ENCODE assay signal across 25 mouse cellular contexts in genomic region chr15:79013382-79013781, GRCm38 (mm10). TPM values are rescaled to one million over a fixed set of nuclear protein-coding genes. Genes with fewer than 3 reads are reported as not detected.
DNase-seq lines count a peak whose midpoint lies in the region; ATAC-seq and TF ChIP-seq lines count a peak whose summit lies in the region.
"Had no signal": no experiment of that assay in that cellular context is flagged by ENCODE, and none has a peak within 500 bp of the region (broad histone marks: within the 10 kb centered on the region; RNA-seq: fewer than 3 reads in every experiment).

No protein-coding gene starts in this region.

- H3K9me3 ChIP-seq in forebrain, embryonic 10.5 days, result no peaks in the 10 kb centered on the region
- H3K9me3 ChIP-seq in forebrain, embryonic 11.5 days (ENCODE audit: control insufficient read depth, low read length), result no peaks in the 10 kb centered on the region
- H3K9me3 ChIP-seq in midbrain, postnatal 0 days (ENCODE audit: low read length), result no peaks in the 10 kb centered on the region
- H3K9me3 ChIP-seq in midbrain, embryonic 11.5 days (ENCODE audit: control insufficient read depth, low read length), result no peaks in the 10 kb centered on the region
- H3K9me3 ChIP-seq in hindbrain, embryonic 12.5 days (replicated peaks), result no peaks in the 10 kb centered on the region
- H3K9me3 ChIP-seq: G1E; intestine, embryonic 15.5 days; limb, embryonic 12.5 days; liver, embryonic 12.5 days had no signal

- no peak for TF ChIP-seq CTCF in midbrain, postnatal 0 days (IDR thresholded peaks at IDR 0.05)

- H3K27ac ChIP-seq in forebrain, embryonic 10.5 days, result peak overlapping the region; percentile 31; the same call in 1 of the 2 replicates
- no peak overlapping the region for H3K27ac ChIP-seq in forebrain, embryonic 11.5 days (ENCODE audit: low read depth, low read length)
- no peak overlapping the region for H3K27ac ChIP-seq in midbrain, postnatal 0 days (ENCODE audit: low read depth, low read length)
- no peak overlapping the region for H3K27ac ChIP-seq in midbrain, embryonic 11.5 days (ENCODE audit: low read depth, low read length)
- H3K27ac ChIP-seq in hindbrain, embryonic 12.5 days, result 0 out of 2 replicates have a peak overlapping the region, but pooled peaks have one; percentile 45
- H3K27ac ChIP-seq: heart, adult 2 months; intestine, embryonic 15.5 days; left cerebral cortex, adult 2 months; limb, embryonic 12.5 days; liver, embryonic 12.5 days had no signal

- ATAC-seq in forebrain, embryonic 11.5 days (replicated peaks; ENCODE audit: low FRiP score), result no peak
- ATAC-seq in midbrain, postnatal 0 days (ENCODE audit: low FRiP score), result no peak
- ATAC-seq in midbrain, embryonic 11.5 days (ENCODE audit: low FRiP score), result no peak
- peak; percentile 51 for ATAC-seq in hindbrain, embryonic 12.5 days (ENCODE audit: low FRiP score)
- ATAC-seq: intestine, embryonic 15.5 days; liver, embryonic 12.5 days had no signal

- no peak for DNase-seq in forebrain, embryonic 10.5 days (ENCODE audit: extremely low spot score, low spot score)
- no peak for DNase-seq in forebrain, embryonic 11.5 days (ENCODE audit: low spot score)
- DNase-seq in midbrain, postnatal 0 days (ENCODE audit: low spot score), result peak; percentile 55
- no peak for DNase-seq in midbrain, embryonic 11.5 days (ENCODE audit: low spot score, missing footprints)
- DNase-seq in retina, postnatal 1 day, result peak; percentile 58
- DNase-seq in natural killer cell, adult 2 months (ENCODE audit: low spot score in 2 of 2), result no peak
- no peak for DNase-seq in T-cell, adult 2 months (ENCODE audit: low spot score)
- DNase-seq: adrenal gland, postnatal 25 days; cerebellum, adult 2 months; heart, adult 2 months; heart, postnatal 4 days; kidney, adult 9 months; kidney, postnatal 25 days; lung, adult 2 months; thymus, postnatal 36 days had no signal

- H3K27me3 ChIP-seq in forebrain, embryonic 10.5 days (ENCODE audit: poor library complexity, severe bottlenecking), result no peaks in the 10 kb centered on the region
- H3K27me3 ChIP-seq in forebrain, embryonic 11.5 days (ENCODE audit: control insufficient read depth, insufficient read depth, low read length), result no peaks in the 10 kb centered on the region
- H3K27me3 ChIP-seq in midbrain, postnatal 0 days (ENCODE audit: insufficient read depth, low read length), result no peaks in the 10 kb centered on the region
- H3K27me3 ChIP-seq in midbrain, embryonic 11.5 days (ENCODE audit: control insufficient read depth, insufficient read depth, low read length), result no peaks in the 10 kb centered on the region
- no peaks in the 10 kb centered on the region for H3K27me3 ChIP-seq in hindbrain, embryonic 12.5 days
- H3K27me3 ChIP-seq: intestine, embryonic 15.5 days; limb, embryonic 12.5 days had no signal

- no peak overlapping the region for H3K4me3 ChIP-seq in forebrain, embryonic 10.5 days
- H3K4me3 ChIP-seq in forebrain, embryonic 11.5 days (ENCODE audit: low read depth, low read length), result no peak overlapping the region
- H3K4me3 ChIP-seq in midbrain, postnatal 0 days (ENCODE audit: low read depth, low read length), result no peak overlapping the region
- H3K4me3 ChIP-seq in midbrain, embryonic 11.5 days (ENCODE audit: low read depth, low read length), result no peak overlapping the region
- H3K4me3 ChIP-seq in hindbrain, embryonic 12.5 days, result no peak overlapping the region
- H3K4me3 ChIP-seq: heart, adult 2 months; intestine, embryonic 15.5 days; left cerebral cortex, adult 2 months; limb, embryonic 12.5 days; liver, embryonic 12.5 days had no signal

- H3K4me1 ChIP-seq in forebrain, embryonic 10.5 days, result peaks cover 25% of the 10 kb centered on the region
- no peaks in the 10 kb centered on the region for H3K4me1 ChIP-seq in forebrain, embryonic 11.5 days (replicated peaks; ENCODE audit: control insufficient read depth, insufficient read depth, low read length)
- H3K4me1 ChIP-seq in midbrain, postnatal 0 days (ENCODE audit: insufficient read depth, low read length), result no peaks in the 10 kb centered on the region
- H3K4me1 ChIP-seq in midbrain, embryonic 11.5 days (ENCODE audit: control insufficient read depth, insufficient read depth, low read length), result peaks cover 2% of the 10 kb centered on the region; the same call in 1 of the 2 replicates
- H3K4me1 ChIP-seq in hindbrain, embryonic 12.5 days, result peaks cover 29% of the 10 kb centered on the region
- H3K4me1 ChIP-seq: intestine, embryonic 15.5 days; liver, embryonic 12.5 days had no signal

- no peak overlapping the region for H3K9ac ChIP-seq in forebrain, embryonic 11.5 days (ENCODE audit: low read length)
- H3K9ac ChIP-seq in midbrain, postnatal 0 days (replicated peaks; ENCODE audit: low read length, poor library complexity, severe bottlenecking), result no peak overlapping the region
- no peak overlapping the region for H3K9ac ChIP-seq in midbrain, embryonic 11.5 days (ENCODE audit: low read length)
- no peak overlapping the region for H3K9ac ChIP-seq in hindbrain, embryonic 12.5 days
- H3K9ac ChIP-seq: intestine, embryonic 15.5 days; limb, embryonic 12.5 days; liver, embryonic 12.5 days had no signal

- no peak overlapping the region for H3K4me2 ChIP-seq in forebrain, embryonic 11.5 days (ENCODE audit: low read depth, low read length, severe bottlenecking)
- H3K4me2 ChIP-seq in midbrain, postnatal 0 days (ENCODE audit: low read depth, low read length, poor library complexity, severe bottlenecking), result no peak overlapping the region
- H3K4me2 ChIP-seq in midbrain, embryonic 11.5 days, result no peak overlapping the region
- H3K4me2 ChIP-seq in hindbrain, embryonic 12.5 days (replicated peaks), result no peak overlapping the region
- H3K4me2 ChIP-seq: intestine, embryonic 15.5 days; limb, embryonic 12.5 days; liver, embryonic 12.5 days had no signal

- 85% methylated on average over 7 of the region's 7 CpGs for WGBS in forebrain, embryonic 10.5 days
- WGBS in forebrain, embryonic 11.5 days, result 72% methylated on average over 7 of the region's 7 CpGs
- 65% methylated on average over 7 of the region's 7 CpGs for WGBS in midbrain, postnatal 0 days
- 77% methylated on average over 7 of the region's 7 CpGs for WGBS in midbrain, embryonic 11.5 days
- WGBS in hindbrain, embryonic 12.5 days, result 62% methylated on average over 7 of the region's 7 CpGs

- no peaks in the 10 kb centered on the region; the same call in 1 of the 2 replicates for H3K36me3 ChIP-seq in forebrain, embryonic 10.5 days (replicated peaks)
- H3K36me3 ChIP-seq in forebrain, embryonic 11.5 days (ENCODE audit: control insufficient read depth, insufficient read depth, low read length), result no peaks in the 10 kb centered on the region
- H3K36me3 ChIP-seq in midbrain, postnatal 0 days (ENCODE audit: insufficient read depth, low read length), result no peaks in the 10 kb centered on the region
- no peaks in the 10 kb centered on the region for H3K36me3 ChIP-seq in midbrain, embryonic 11.5 days (ENCODE audit: control insufficient read depth, insufficient read depth, low read length)
- H3K36me3 ChIP-seq in hindbrain, embryonic 12.5 days, result 0 out of 2 replicates have a peak, but pooled peaks cover 1% of the 10 kb centered on the region
- H3K36me3 ChIP-seq: G1E; intestine, embryonic 15.5 days; limb, embryonic 12.5 days; liver, embryonic 12.5 days had no signal

RNA-seq across cellular contexts. Expression of gene H1f0, which starts 14.9 kb away (rescaled TPM):
- polyA plus RNA-seq in forebrain, embryonic 10.5 days (2016; fragmentation: Nextera tagmentation; extraction: Ambion mirVana), result 427 and 444 TPM in 2 replicates
- 349 and 396 TPM in 2 replicates for polyA plus RNA-seq in forebrain, embryonic 11.5 days (2014; fragmentation: Nextera tagmentation; extraction: Ambion mirVana)
- 132 and 136 TPM in 2 replicates for total RNA-seq in midbrain, postnatal 0 days (2014; rRNA removed)
- polyA plus RNA-seq in midbrain, postnatal 0 days (2015; fragmentation: Nextera tagmentation; extraction: Ambion mirVana), result 135 and 144 TPM in 2 replicates
- 355 and 376 TPM in 2 replicates for polyA plus RNA-seq in midbrain, embryonic 11.5 days (2014; fragmentation: Nextera tagmentation; extraction: Ambion mirVana)
- polyA plus RNA-seq in hindbrain, embryonic 12.5 days (2016; fragmentation: Nextera tagmentation; extraction: Ambion mirVana), result 456 and 488 TPM in 2 replicates

RNA-seq across cellular contexts. Expression of gene Galr3, which starts 28.3 kb away (rescaled TPM):
- not detected in 2 replicates for polyA plus RNA-seq in forebrain, embryonic 10.5 days (2016; fragmentation: Nextera tagmentation; extraction: Ambion mirVana)
- not detected in 2 replicates for polyA plus RNA-seq in forebrain, embryonic 11.5 days (2014; fragmentation: Nextera tagmentation; extraction: Ambion mirVana)
- 3.3 and 3.9 TPM in 2 replicates for total RNA-seq in midbrain, postnatal 0 days (2014; rRNA removed)
- polyA plus RNA-seq in midbrain, postnatal 0 days (2015; fragmentation: Nextera tagmentation; extraction: Ambion mirVana), result 0.25 and 0.32 TPM in 2 replicates
- not detected in 2 replicates for polyA plus RNA-seq in midbrain, embryonic 11.5 days (2014; fragmentation: Nextera tagmentation; extraction: Ambion mirVana)
- not detected in 2 replicates for polyA plus RNA-seq in hindbrain, embryonic 12.5 days (2016; fragmentation: Nextera tagmentation; extraction: Ambion mirVana)
- total RNA-seq: G1E; gastrocnemius, adult 8-10 months; heart, adult 2 months; heart, postnatal 4 days had no signal
- polyA plus RNA-seq: embryonic facial prominence, embryonic 11.5 days; G1E; heart, adult 2 months; heart, embryonic 14.5 days; limb, embryonic 12.5 days; testis, adult 2 months had no signal

RNA-seq across cellular contexts. Expression of gene Ankrd54, which starts 49.3 kb away (rescaled TPM):
- 56.0 and 60.5 TPM in 2 replicates for polyA plus RNA-seq in forebrain, embryonic 10.5 days (2016; fragmentation: Nextera tagmentation; extraction: Ambion mirVana)
- 61.6 and 67.1 TPM in 2 replicates for polyA plus RNA-seq in forebrain, embryonic 11.5 days (2014; fragmentation: Nextera tagmentation; extraction: Ambion mirVana)
- 53.5 and 57.5 TPM in 2 replicates for total RNA-seq in midbrain, postnatal 0 days (2014; rRNA removed)
- polyA plus RNA-seq in midbrain, postnatal 0 days (2015; fragmentation: Nextera tagmentation; extraction: Ambion mirVana), result 44.5 and 45.5 TPM in 2 replicates
- polyA plus RNA-seq in midbrain, embryonic 11.5 days (2014; fragmentation: Nextera tagmentation; extraction: Ambion mirVana), result 52.7 and 53.5 TPM in 2 replicates
- 56.8 and 60.3 TPM in 2 replicates for polyA plus RNA-seq in hindbrain, embryonic 12.5 days (2016; fragmentation: Nextera tagmentation; extraction: Ambion mirVana)

Comparison
In these comparisons a context has a peak if more than half of its experiments do, and no peak if none do; other contexts are left out.
1. DNase-seq: peak in midbrain, postnatal 0 days (single experiment) and retina, postnatal 1 day (single experiment); none in forebrain, embryonic 10.5 days (single experiment), forebrain, embryonic 11.5 days (single experiment), midbrain, embryonic 11.5 days (single experiment), natural killer cell, adult 2 months (0 of 2) and T-cell, adult 2 months (single experiment).
2. H3K27ac ChIP-seq: peak in forebrain, embryonic 10.5 days (single experiment) and hindbrain, embryonic 12.5 days (single experiment); none in forebrain, embryonic 11.5 days (single experiment), midbrain, postnatal 0 days (single experiment) and midbrain, embryonic 11.5 days (single experiment).